Mouse (Mus musculus) heart, embryonic 13.5 days (tissue): Measurements from ENCODE around the gene Gpc6. TPM values are rescaled to one million over a fixed set of nuclear protein-coding genes. Genes with fewer than 3 reads are reported as not detected.

Experiments used
- ATAC-seq: fragments of 200-750 bp; cut with Nextera tagmentation; 2 replicates; pipeline ENCODE4 v1.8.0; 2017; ENCODE audit warnings: moderate TSS enrichment; ENCODE audit not compliant: insufficient number of reproducible peaks, low FRiP score, low TSS enrichment; ENCODE audit errors: extremely low read depth
- H3K27ac ChIP-seq: fragments of 300-500 bp; sonication (generic); replicated peaks from 2 replicates; pipeline ENCODE4 v1.5.1; 2015; ENCODE audit warnings: moderate library complexity, mild to moderate bottlenecking, inconsistent platforms
- H3K27me3 ChIP-seq: fragments of 300-500 bp; sonication (generic); replicated peaks from 2 replicates; pipeline ENCODE4 v1.6.1; 2015; ENCODE audit warnings: mild to moderate bottlenecking, inconsistent platforms
- H3K36me3 ChIP-seq: fragments of 300-500 bp; sonication (generic); 2 replicates; pipeline ENCODE4 v1.6.1; 2015; ENCODE audit warnings: mild to moderate bottlenecking, inconsistent platforms
- H3K4me1 ChIP-seq: fragments of 300-500 bp; sonication (generic); 2 replicates; pipeline ENCODE4 v1.6.1; 2015; ENCODE audit warnings: inconsistent platforms
- H3K4me2 ChIP-seq: fragments of 300-500 bp; sonication (generic); 2 replicates; pipeline ENCODE4 v1.6.1; 2015; ENCODE audit warnings: inconsistent platforms, mild to moderate bottlenecking, moderate library complexity
- H3K4me3 ChIP-seq: fragments of 300-500 bp; sonication (generic); 2 replicates; pipeline ENCODE4 v1.5.1; 2015; ENCODE audit warnings: moderate library complexity, mild to moderate bottlenecking, inconsistent platforms
- H3K9ac ChIP-seq: fragments of 300-500 bp; sonication (generic); 2 replicates; pipeline ENCODE4 v1.6.1; 2015; ENCODE audit warnings: inconsistent platforms, mild to moderate bottlenecking, moderate library complexity
- H3K9me3 ChIP-seq: fragments of 300-500 bp; sonication (generic); 2 replicates; pipeline ENCODE4 v1.6.1; 2016; ENCODE audit warnings: inconsistent platforms
- WGBS: fragments of 180-500 bp; shearing (Covaris S2); methylation state at CpG from one replicate; pipeline ENCODE4 v1.1.7; 2015; ENCODE audit warnings: mixed read lengths; 5-methylcytosine and 5-hydroxymethylcytosine counted together
- polyA plus RNA-seq: library from polyadenylated mRNA; unstranded; fragments of >200 nt; fragmentation: Nextera tagmentation; extraction: Ambion mirVana; gene quantifications from 2 replicates; pipeline ENCODE4 v1.2.1, GENCODE M21; 2015

Gpc6 gene
- polyA plus RNA-seq, 1 experiment from 2014 or later, result 13.1 TPM

DNA sequence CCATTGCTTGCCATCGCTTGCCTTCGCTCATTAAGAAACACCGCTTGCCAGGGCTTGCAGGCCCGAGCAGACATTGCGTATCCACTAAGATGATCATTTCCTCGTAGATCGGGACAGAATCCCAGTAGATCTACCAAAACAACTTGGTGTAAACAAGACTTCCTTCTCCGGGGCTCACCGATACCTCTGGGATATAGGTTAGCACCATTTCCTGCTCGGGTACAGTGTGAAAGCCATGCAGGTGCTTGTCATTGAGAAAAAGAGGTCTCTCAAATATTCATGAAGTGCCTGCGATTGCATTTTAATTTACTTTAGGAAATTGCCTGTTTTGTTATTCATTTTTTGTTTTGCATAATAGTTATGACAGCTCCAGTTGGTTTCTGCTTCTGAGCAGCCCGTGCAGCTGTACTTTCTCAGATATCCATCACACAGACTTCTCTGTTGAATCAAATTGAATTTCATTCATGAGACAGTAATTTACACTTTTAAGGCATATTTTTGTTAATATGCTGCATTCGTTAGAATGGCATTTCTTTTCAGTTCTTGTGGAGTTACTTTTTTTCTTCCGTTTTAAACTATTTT is 230.9 kb downstream of the Gpc6 start:
- WGBS, result 87% methylated on average over 14 of the region's 14 CpGs
- no peak for ATAC-seq
- no peak overlapping the region for H3K9ac ChIP-seq
- H3K27ac ChIP-seq, result no peak overlapping the region
- H3K36me3 ChIP-seq, result no peaks in the 10 kb centered on the region
- no peaks in the 10 kb centered on the region for H3K27me3 ChIP-seq
- H3K4me2 ChIP-seq, result no peak overlapping the region
- no peak overlapping the region for H3K4me3 ChIP-seq
- H3K4me1 ChIP-seq, result no peaks in the 10 kb centered on the region
- H3K9me3 ChIP-seq, result no peaks in the 10 kb centered on the region

DNA sequence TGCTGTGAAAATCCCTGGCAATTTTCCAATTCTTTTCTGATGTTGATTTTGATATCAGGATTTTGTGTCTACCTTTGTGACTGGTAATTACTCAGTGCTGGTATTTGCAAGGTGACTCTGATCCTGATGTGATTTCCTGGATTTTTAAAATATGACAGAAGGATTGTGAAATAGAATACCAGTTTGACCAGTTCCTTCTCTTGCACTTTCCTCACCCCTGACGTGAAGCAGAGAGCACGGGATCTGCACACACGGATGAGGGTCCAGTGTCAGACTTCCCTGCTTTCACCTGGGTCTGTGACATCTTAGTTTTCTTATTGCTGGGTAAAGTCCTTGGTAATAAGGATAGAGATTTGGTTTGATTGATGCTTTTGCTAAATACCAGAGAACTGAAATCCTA is 232.3 kb downstream of the Gpc6 start:
- Histone ChIP-seq H3K27me3 (no peaks in the 10 kb centered on the region), H3K9me3 (no peaks in the 10 kb centered on the region), H3K9ac (no peak overlapping the region), H3K4me2 (no peak overlapping the region), H3K4me3 (no peak overlapping the region), H3K36me3 (no peaks in the 10 kb centered on the region), H3K27ac (no peak overlapping the region), H3K4me1 (no peaks in the 10 kb centered on the region)
- WGBS, result 79% methylated on average over 3 of the region's 3 CpGs
- ATAC-seq, result no peak

DNA sequence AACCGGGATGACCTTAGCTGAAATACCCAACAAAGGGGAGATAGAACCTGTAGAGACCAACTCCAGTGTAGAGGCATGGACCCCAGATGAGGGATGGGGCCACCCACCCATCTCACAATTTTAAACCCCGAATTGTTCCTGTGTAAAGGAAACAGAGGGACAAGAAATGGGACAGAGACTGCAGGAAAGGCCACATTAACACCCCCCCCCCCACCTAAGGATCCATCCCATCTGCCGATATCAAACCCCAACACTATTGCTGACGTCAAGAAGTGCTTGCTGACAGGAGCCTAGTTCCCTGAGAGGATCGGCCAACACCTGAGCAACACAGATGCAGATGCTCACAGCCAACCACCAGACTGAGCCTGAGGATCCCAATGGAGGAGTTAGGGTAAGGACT is 241.2 kb downstream of the Gpc6 start:
- Histone ChIP-seq H3K4me3 (no peak overlapping the region), H3K9me3 (no peaks in the 10 kb centered on the region), H3K4me2 (no peak overlapping the region), H3K4me1 (no peaks in the 10 kb centered on the region), H3K27me3 (no peaks in the 10 kb centered on the region), H3K27ac (no peak overlapping the region), H3K36me3 (no peaks in the 10 kb centered on the region), H3K9ac (no peak overlapping the region)
- ATAC-seq, result no peak
- WGBS, result 86% methylated on average over 5 of the region's 5 CpGs

DNA sequence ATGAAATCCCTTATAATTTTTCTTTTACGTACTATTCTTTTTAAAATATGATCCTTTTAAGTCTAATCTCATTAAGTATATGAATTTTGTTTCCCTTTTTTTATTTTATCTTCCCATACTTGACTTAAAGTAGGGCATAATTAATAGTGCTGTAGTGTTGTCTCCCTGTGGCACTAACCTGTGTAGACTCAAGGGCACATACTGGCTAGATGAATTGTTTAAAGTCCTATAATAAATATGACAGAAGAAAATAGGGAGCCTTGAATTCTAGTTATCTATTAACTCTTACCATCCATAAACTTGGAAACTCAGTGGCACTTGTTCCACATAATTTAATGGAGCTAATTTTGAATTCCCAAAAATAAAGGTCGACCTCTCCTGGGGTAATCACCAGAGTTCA is 268.2 kb downstream of the Gpc6 start:
- H3K4me3 ChIP-seq, result no peak overlapping the region
- no peaks in the 10 kb centered on the region for H3K27me3 ChIP-seq
- no peaks in the 10 kb centered on the region for H3K36me3 ChIP-seq
- H3K4me1 ChIP-seq, result peaks cover 7% of the 10 kb centered on the region
- H3K9ac ChIP-seq, result no peak overlapping the region
- no peak overlapping the region for H3K4me2 ChIP-seq
- no peak overlapping the region for H3K27ac ChIP-seq
- WGBS, result 81% methylated on average over 2 of the region's 2 CpGs
- H3K9me3 ChIP-seq, result no peaks in the 10 kb centered on the region
- ATAC-seq, result no peak

DNA sequence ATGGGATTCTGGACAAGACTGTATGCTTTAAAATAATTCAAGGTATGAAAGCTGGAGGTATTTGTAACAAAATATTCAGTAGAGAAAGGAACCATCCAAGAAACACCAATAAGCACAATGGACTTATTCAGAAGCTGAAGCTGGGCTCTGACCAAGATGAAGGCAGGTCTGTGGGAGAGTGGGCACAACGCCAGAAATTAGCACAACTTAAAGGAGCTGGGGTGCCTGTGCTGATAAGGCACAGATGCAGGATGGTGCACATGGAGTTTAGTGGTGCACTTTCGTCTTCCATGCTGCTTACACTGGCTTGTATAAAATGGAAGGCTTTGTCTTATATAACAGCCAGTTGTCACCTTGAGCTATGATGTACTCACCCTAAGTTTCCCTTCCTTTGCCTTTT is 276.9 kb downstream of the Gpc6 start:
- Histone ChIP-seq H3K27me3 (no peaks in the 10 kb centered on the region), H3K4me2 (no peak overlapping the region), H3K9ac (no peak overlapping the region), H3K4me3 (no peak overlapping the region), H3K4me1 (no peaks in the 10 kb centered on the region), H3K9me3 (no peaks in the 10 kb centered on the region), H3K36me3 (no peaks in the 10 kb centered on the region), H3K27ac (no peak overlapping the region)
- no peak for ATAC-seq
- 50% methylated on average over 2 of the region's 2 CpGs for WGBS

DNA sequence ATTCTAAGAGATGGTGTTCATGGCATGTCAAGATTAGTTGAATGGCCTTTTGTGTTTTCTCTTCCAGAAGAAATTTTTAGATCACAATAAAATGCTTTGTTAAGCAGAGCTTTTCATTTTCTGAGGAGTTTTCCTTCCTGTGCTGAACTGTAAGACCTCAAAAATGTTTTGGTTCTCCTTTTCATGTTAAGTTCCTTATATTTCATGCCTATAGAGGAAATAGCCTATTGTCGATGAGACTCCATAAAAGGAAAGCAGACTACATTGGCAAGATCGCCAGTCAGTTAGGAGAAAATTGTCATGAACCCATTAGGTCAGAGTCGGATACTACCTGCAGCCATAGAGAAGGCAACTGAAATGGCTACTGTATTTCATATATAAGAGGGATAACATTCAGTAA is 278.8 kb downstream of the Gpc6 start:
- no peak for ATAC-seq
- Histone ChIP-seq H3K9me3 (no peaks in the 10 kb centered on the region), H3K9ac (no peak overlapping the region), H3K27ac (no peak overlapping the region), H3K4me2 (no peak overlapping the region), H3K36me3 (no peaks in the 10 kb centered on the region), H3K4me3 (no peak overlapping the region), H3K27me3 (no peaks in the 10 kb centered on the region), H3K4me1 (no peaks in the 10 kb centered on the region)
- 76% methylated on average over 3 of the region's 3 CpGs for WGBS

DNA sequence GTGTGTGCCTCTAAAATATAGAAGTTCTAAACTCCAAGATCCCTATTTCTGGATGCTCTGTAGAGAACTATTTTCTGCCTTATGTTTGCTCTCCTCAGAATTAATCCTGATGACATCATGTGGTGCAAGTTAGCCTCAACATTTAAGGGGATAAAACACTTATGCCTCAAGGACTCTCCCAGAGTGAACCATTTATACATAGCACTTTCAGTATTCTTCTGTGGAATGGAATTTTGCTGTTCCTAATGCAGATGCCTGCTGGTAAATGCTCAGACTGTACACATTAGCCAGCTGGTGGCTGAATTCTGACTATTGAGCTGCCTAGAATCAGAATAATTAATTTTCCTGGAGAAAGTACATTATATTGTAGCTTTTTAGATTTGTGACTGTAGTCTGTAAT is 289.3 kb downstream of the Gpc6 start:
- H3K9ac ChIP-seq, result no peak overlapping the region
- H3K27ac ChIP-seq, result no peak overlapping the region
- no peak for ATAC-seq
- no peaks in the 10 kb centered on the region for H3K27me3 ChIP-seq
- no peaks in the 10 kb centered on the region for H3K9me3 ChIP-seq
- no peaks in the 10 kb centered on the region for H3K36me3 ChIP-seq
- H3K4me2 ChIP-seq, result no peak overlapping the region
- no peaks in the 10 kb centered on the region for H3K4me1 ChIP-seq
- H3K4me3 ChIP-seq, result no peak overlapping the region

DNA sequence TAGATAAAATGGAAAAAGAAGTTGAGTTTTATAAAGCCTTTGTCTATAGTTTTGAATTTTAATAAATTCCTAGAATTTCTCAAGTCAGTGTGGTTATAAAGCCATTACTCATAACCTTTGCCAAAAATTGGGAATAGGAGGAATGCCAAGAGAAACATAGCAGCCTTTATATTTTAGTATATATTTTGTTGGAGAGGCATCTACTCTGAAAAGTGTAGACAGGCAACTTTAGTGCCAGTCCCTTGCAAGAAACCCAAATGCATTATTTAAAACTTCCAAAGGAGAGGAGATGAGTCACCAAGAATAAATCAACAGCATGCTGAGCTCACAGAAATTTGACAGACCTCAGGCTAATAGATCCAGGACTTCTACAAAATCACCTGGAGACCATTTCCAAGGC is 301.8 kb downstream of the Gpc6 start:
- no peak overlapping the region for H3K4me2 ChIP-seq
- no peak for ATAC-seq
- no peak overlapping the region for H3K27ac ChIP-seq
- H3K9ac ChIP-seq, result no peak overlapping the region
- H3K36me3 ChIP-seq, result no peaks in the 10 kb centered on the region
- no peak overlapping the region for H3K4me3 ChIP-seq
- H3K27me3 ChIP-seq, result no peaks in the 10 kb centered on the region
- no peaks in the 10 kb centered on the region for H3K9me3 ChIP-seq
- no peaks in the 10 kb centered on the region for H3K4me1 ChIP-seq

DNA sequence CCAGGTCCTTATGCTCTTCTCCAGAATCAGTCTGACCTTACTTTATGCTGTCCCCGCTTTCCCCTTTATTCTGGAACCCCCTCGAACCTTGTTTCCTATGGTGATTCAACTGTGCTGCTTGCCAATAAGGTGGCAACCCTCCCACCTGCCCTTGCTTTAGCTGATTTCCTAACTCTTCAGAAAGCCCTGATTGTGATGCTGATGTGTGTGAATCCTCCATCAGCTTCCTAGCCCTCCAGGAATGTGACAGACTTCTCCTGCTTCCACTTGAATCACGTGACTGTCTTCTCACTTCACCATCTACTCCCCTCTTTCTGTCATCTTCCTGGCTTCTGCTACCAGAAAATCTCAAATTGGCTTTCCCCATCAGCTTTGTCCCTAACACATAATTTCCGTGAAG is 305.4 kb downstream of the Gpc6 start:
- H3K4me1 ChIP-seq, result no peaks in the 10 kb centered on the region
- no peak overlapping the region for H3K4me2 ChIP-seq
- no peak overlapping the region for H3K4me3 ChIP-seq
- no peak overlapping the region for H3K27ac ChIP-seq
- no peaks in the 10 kb centered on the region for H3K36me3 ChIP-seq
- WGBS, result 59% methylated on average over 4 of the region's 4 CpGs
- no peaks in the 10 kb centered on the region for H3K9me3 ChIP-seq
- no peak overlapping the region for H3K9ac ChIP-seq
- no peaks in the 10 kb centered on the region for H3K27me3 ChIP-seq
- no peak for ATAC-seq

DNA sequence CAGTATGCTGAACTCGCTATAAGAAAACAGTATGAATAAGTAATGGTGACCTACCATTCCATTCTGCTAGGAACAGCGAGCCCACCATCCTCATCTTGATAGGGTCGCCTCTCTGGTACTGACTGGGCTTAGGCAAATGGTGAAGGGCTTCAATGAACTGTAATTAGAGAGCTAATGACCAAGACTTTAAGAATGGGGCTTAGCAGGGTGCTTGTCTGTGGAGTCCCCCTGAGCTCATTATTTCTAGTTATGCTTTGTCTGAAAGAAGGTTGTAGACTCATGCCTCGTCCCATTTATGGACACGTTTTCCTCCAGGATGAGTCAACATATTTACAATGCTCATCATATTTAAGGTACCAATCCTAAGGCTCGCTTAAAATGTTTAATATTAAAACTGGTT is 313.1 kb downstream of the Gpc6 start:
- Histone ChIP-seq H3K4me3 (no peak overlapping the region), H3K4me2 (no peak overlapping the region), H3K27me3 (no peaks in the 10 kb centered on the region), H3K4me1 (no peaks in the 10 kb centered on the region), H3K27ac (no peak overlapping the region), H3K9me3 (no peaks in the 10 kb centered on the region), H3K9ac (no peak overlapping the region), H3K36me3 (no peaks in the 10 kb centered on the region)
- WGBS, result 79% methylated on average over 6 of the region's 6 CpGs
- ATAC-seq, result no peak

DNA sequence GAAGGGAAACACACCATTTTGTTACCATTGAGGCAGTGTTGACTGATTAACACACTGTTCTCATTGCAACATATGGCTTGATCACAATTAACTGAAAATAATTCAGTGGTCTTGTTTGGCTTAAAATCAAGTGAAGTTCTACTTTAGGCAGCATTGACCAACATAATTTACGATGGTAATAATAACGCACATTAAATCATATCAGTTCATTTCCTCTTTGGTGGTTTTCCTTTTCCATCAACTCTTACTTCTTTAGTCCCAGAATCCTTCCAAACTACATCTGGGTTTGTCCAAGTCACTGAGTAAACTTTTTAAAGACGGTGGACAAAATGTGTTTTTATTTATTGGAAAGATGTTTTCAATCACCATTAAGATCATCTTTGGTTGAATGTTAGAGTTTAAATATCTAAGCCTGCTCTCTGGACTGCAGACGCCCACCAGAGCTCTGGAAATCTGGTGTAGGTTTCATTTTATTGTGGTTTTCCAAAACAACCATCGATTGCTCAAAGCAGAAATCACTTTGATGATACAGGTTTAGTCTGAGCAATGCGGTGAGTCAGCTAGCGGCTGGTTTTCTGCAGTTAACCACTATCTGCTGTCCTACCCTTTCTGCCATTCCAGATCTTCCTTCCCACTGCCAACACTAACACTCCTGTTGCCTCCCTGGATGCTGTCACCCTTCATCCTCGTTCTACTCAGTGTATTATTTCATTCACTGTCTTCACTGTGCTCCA is 314.7 kb downstream of the Gpc6 start:
- Histone ChIP-seq H3K27ac (no peak overlapping the region), H3K9ac (no peak overlapping the region), H3K4me3 (no peak overlapping the region), H3K4me1 (no peaks in the 10 kb centered on the region), H3K27me3 (no peaks in the 10 kb centered on the region), H3K36me3 (no peaks in the 10 kb centered on the region), H3K4me2 (no peak overlapping the region), H3K9me3 (no peaks in the 10 kb centered on the region)
- ATAC-seq, result no peak
- WGBS, result 75% methylated on average over 8 of the region's 8 CpGs

DNA sequence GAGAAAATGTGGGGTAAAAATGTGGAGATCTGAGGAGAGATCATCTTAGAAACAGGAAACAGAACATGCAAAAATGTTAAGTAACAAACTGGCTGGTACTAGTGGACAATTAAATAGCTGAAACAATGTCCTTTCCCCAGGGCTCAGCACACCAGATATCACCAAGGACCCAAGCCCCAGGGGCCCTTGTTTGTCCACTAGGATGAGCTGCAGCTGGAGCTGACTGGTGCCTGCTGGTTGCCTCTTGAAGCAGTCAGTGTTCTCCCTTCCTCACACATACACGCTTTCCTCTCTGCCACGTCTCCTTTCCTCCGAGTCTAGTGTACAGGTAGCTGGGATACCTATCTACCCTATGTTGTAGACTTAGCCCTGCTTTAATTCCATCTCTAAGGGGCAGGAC is 320.5 kb downstream of the Gpc6 start:
- Histone ChIP-seq H3K4me2 (no peak overlapping the region), H3K36me3 (no peaks in the 10 kb centered on the region), H3K4me1 (no peaks in the 10 kb centered on the region), H3K27ac (no peak overlapping the region), H3K4me3 (no peak overlapping the region), H3K9ac (no peak overlapping the region), H3K9me3 (no peaks in the 10 kb centered on the region), H3K27me3 (no peaks in the 10 kb centered on the region)
- no peak for ATAC-seq
- WGBS, result 81% methylated on average over 3 of the region's 3 CpGs
